Mouse (Mus musculus) midbrain, embryonic 16.5 days (tissue): Measurements from ENCODE around the gene Hoxa3. TPM values are rescaled to one million over a fixed set of nuclear protein-coding genes. Genes with fewer than 3 reads are reported as not detected.

Experiments used
- ATAC-seq: fragments of 200-750 bp; cut with Nextera tagmentation; 2 replicates; pipeline ENCODE4 v1.8.0; 2017; ENCODE audit warnings: moderate TSS enrichment
- H3K27ac ChIP-seq: fragments of 300-500 bp; sonication (generic); 2 replicates; pipeline ENCODE4 v1.5.1; 2014; ENCODE audit warnings: mild to moderate bottlenecking, low read length, mixed read lengths
- H3K27me3 ChIP-seq: fragments of 300-500 bp; sonication (generic); 2 replicates; pipeline ENCODE4 v1.6.1; 2014; ENCODE audit warnings: low read depth, low read length, mixed read lengths; ENCODE audit not compliant: control insufficient read depth, insufficient read depth
- H3K36me3 ChIP-seq: fragments of 300-500 bp; sonication (generic); 2 replicates; pipeline ENCODE4 v1.6.1; 2014; ENCODE audit warnings: mild to moderate bottlenecking, low read length, moderate library complexity, mixed read lengths; ENCODE audit not compliant: control insufficient read depth, insufficient read depth
- H3K4me1 ChIP-seq: fragments of 300-500 bp; sonication (generic); 2 replicates; pipeline ENCODE4 v1.6.1; 2014; ENCODE audit warnings: mild to moderate bottlenecking, low read length, mixed read lengths; ENCODE audit not compliant: control insufficient read depth, insufficient read depth
- H3K4me2 ChIP-seq: fragments of 300-500 bp; sonication (generic); 2 replicates; pipeline ENCODE4 v1.6.1; 2014; ENCODE audit warnings: mild to moderate bottlenecking, low read length, mixed read lengths
- H3K4me3 ChIP-seq: fragments of 300-500 bp; sonication (generic); 2 replicates; pipeline ENCODE4 v1.5.1; 2014; ENCODE audit warnings: low read depth, mild to moderate bottlenecking, low read length, moderate library complexity, mixed read lengths
- H3K9ac ChIP-seq: fragments of 300-500 bp; sonication (generic); 2 replicates; pipeline ENCODE4 v1.6.1; 2014; ENCODE audit warnings: low read depth, low read length, mixed read lengths
- H3K9me3 ChIP-seq: fragments of 300-500 bp; sonication (generic); replicated peaks from 2 replicates; pipeline ENCODE4 v1.6.1; 2014; ENCODE audit warnings: mild to moderate bottlenecking, low read length, mixed read lengths; ENCODE audit not compliant: control insufficient read depth, poor library complexity, severe bottlenecking
- WGBS: fragments of 180-500 bp; shearing (Covaris S2); extraction: QIAGEN DNeasy Blood & Tissue Kit; methylation state at CpG from one replicate; pipeline ENCODE4 v1.1.7; 2014; 5-methylcytosine and 5-hydroxymethylcytosine counted together
- polyA plus RNA-seq: library from polyadenylated mRNA; unstranded; fragments of >200 nt; fragmentation: Nextera tagmentation; extraction: Ambion mirVana; gene quantifications from 2 replicates; pipeline ENCODE4 v1.2.1, GENCODE M21; 2015

Hoxa3 gene
- polyA plus RNA-seq, 1 experiment from 2014 or later: not detected

- ATAC-seq: no peak
- 0 out of 2 replicates have a peak overlapping the region, but pooled peaks have one; percentile 5 for H3K4me2 ChIP-seq
- H3K36me3 ChIP-seq: no peaks in the 10 kb centered on the region
- H3K9ac ChIP-seq: no peak overlapping the region
- under 1% methylated on average over 35 of the region's 35 CpGs for WGBS
- no peak overlapping the region for H3K27ac ChIP-seq
- H3K4me3 ChIP-seq: no peak overlapping the region
- H3K4me1 ChIP-seq: peaks cover 5% of the 10 kb centered on the region
- peaks cover 72% of the 10 kb centered on the region for H3K27me3 ChIP-seq
- H3K9me3 ChIP-seq: no peaks in the 10 kb centered on the region
Observed at GRCm38 (mm10) chr6:52172501-52172900, 40.6 kb downstream of the Hoxa3 start.

- ATAC-seq: no peak
- Histone ChIP-seq H3K4me1 (peaks cover 5% of the 10 kb centered on the region), H3K4me3 (no peak overlapping the region), H3K9ac (no peak overlapping the region), H3K36me3 (no peaks in the 10 kb centered on the region), H3K27me3 (peaks cover 72% of the 10 kb centered on the region), H3K9me3 (no peaks in the 10 kb centered on the region), H3K27ac (no peak overlapping the region), H3K4me2 (no peak overlapping the region)
- 2% methylated on average over 7 of the region's 7 CpGs for WGBS
Observed at GRCm38 (mm10) chr6:52171938-52172337, 41.2 kb downstream of the Hoxa3 start.

- Histone ChIP-seq H3K9me3 (no peaks in the 10 kb centered on the region), H3K4me2 (no peak overlapping the region), H3K9ac (no peak overlapping the region), H3K4me3 (no peak overlapping the region), H3K27ac (no peak overlapping the region), H3K36me3 (no peaks in the 10 kb centered on the region), H3K27me3 (peaks cover 74% of the 10 kb centered on the region), H3K4me1 (peaks cover 5% of the 10 kb centered on the region)
- no peak for ATAC-seq
- WGBS: 7% methylated on average over 4 of the region's 4 CpGs
Observed at GRCm38 (mm10) chr6:52171331-52171730, 41.8 kb downstream of the Hoxa3 start.

- ATAC-seq: no peak
- Histone ChIP-seq H3K4me2 (no peak overlapping the region), H3K4me1 (peaks cover 5% of the 10 kb centered on the region), H3K27ac (no peak overlapping the region), H3K4me3 (no peak overlapping the region), H3K9ac (no peak overlapping the region), H3K9me3 (no peaks in the 10 kb centered on the region), H3K27me3 (peaks cover 71% of the 10 kb centered on the region), H3K36me3 (no peaks in the 10 kb centered on the region)
- 6% methylated on average over 5 of the region's 5 CpGs for WGBS
Observed at GRCm38 (mm10) chr6:52170898-52171223, 42.3 kb downstream of the Hoxa3 start.

- WGBS: under 1% methylated on average over 40 of the region's 40 CpGs
- H3K9ac ChIP-seq: no peak overlapping the region
- no peaks in the 10 kb centered on the region for H3K9me3 ChIP-seq
- H3K4me3 ChIP-seq: no peak overlapping the region
- no peak overlapping the region for H3K27ac ChIP-seq
- no peak overlapping the region for H3K4me2 ChIP-seq
- no peak for ATAC-seq
- H3K27me3 ChIP-seq: peaks cover 74% of the 10 kb centered on the region
- H3K36me3 ChIP-seq: no peaks in the 10 kb centered on the region
- peaks cover 3% of the 10 kb centered on the region; the same call in 1 of the 2 replicates for H3K4me1 ChIP-seq
Observed at GRCm38 (mm10) chr6:52170166-52170897, 42.8 kb downstream of the Hoxa3 start.

GRCm38 (mm10) chr6:52169499-52170165 lies 43.5 kb downstream of the Hoxa3 start:
- H3K36me3 ChIP-seq: no peaks in the 10 kb centered on the region
- no peak overlapping the region for H3K27ac ChIP-seq
- no peak overlapping the region for H3K4me2 ChIP-seq
- no peak overlapping the region for H3K4me3 ChIP-seq
- H3K4me1 ChIP-seq: peaks cover 3% of the 10 kb centered on the region; the same call in 1 of the 2 replicates
- 5% methylated on average over 16 of the region's 16 CpGs for WGBS
- H3K27me3 ChIP-seq: peaks cover 71% of the 10 kb centered on the region
- H3K9me3 ChIP-seq: no peaks in the 10 kb centered on the region
- ATAC-seq: no peak
- H3K9ac ChIP-seq: no peak overlapping the region

- under 1% methylated on average over 42 of the region's 42 CpGs for WGBS
- Histone ChIP-seq H3K9me3 (no peaks in the 10 kb centered on the region), H3K27me3 (peaks cover 74% of the 10 kb centered on the region), H3K4me2 (no peak overlapping the region), H3K36me3 (no peaks in the 10 kb centered on the region), H3K27ac (no peak overlapping the region), H3K4me1 (peaks cover 3% of the 10 kb centered on the region; the same call in 1 of the 2 replicates), H3K4me3 (no peak overlapping the region), H3K9ac (no peak overlapping the region)
- no peak for ATAC-seq
Observed at GRCm38 (mm10) chr6:52168191-52169055, 44.7 kb downstream of the Hoxa3 start.

- under 1% methylated on average over 14 of the region's 14 CpGs for WGBS
- no peak overlapping the region for H3K9ac ChIP-seq
Observed at GRCm38 (mm10) chr6:52167736-52168161, 45.4 kb downstream of the Hoxa3 start.

More at GRCm38 (mm10) chr6:52167736-52168161, 45.4 kb downstream of the Hoxa3 start:
- H3K4me1 ChIP-seq: peaks cover 3% of the 10 kb centered on the region; the same call in 1 of the 2 replicates
- H3K27ac ChIP-seq: no peak overlapping the region
- no peaks in the 10 kb centered on the region for H3K36me3 ChIP-seq
- H3K4me3 ChIP-seq: no peak overlapping the region
- H3K27me3 ChIP-seq: peaks cover 74% of the 10 kb centered on the region
- no peak for ATAC-seq
- no peaks in the 10 kb centered on the region for H3K9me3 ChIP-seq
- H3K4me2 ChIP-seq: no peak overlapping the region
